Mouse (Mus musculus) CH12.LX (cell line): ENCODE data around the gene Megf8.

Experiments used
- CHD2 ChIP-seq: IDR thresholded peaks from 2 replicates; pipeline ENCODE4 v1.6.1; 2011; ENCODE audit warnings: low read length, improper control_type of control experiment
- CTCF ChIP-seq, 2 experiments: IDR thresholded peaks in 1 of 2; conservative IDR thresholded peaks in 1 of 2; 2 replicates each; pipeline ENCODE4 v1.5.1; 2011 to 2012; ENCODE audit warnings: low read depth in 2 of 2, low read length in 2 of 2, improper control_type of control experiment in 1 of 2, inconsistent platforms in 1 of 2, mild to moderate bottlenecking in 1 of 2, moderate library complexity in 1 of 2
- ETS1 ChIP-seq: conservative IDR thresholded peaks from 2 replicates; pipeline ENCODE4 v1.6.1; 2012; ENCODE audit warnings: low read depth, mild to moderate bottlenecking, inconsistent platforms, low read length, improper control_type of control experiment, moderate library complexity
- HCFC1 ChIP-seq: IDR thresholded peaks from 2 replicates; pipeline ENCODE4 v1.6.1; 2012; ENCODE audit warnings: low read depth, mild to moderate bottlenecking, inconsistent platforms, low read length, improper control_type of control experiment
- JUN ChIP-seq: IDR thresholded peaks from 2 replicates; pipeline ENCODE4 v1.6.1; 2011; ENCODE audit warnings: low read depth, mild to moderate bottlenecking, low read length, improper control_type of control experiment, moderate library complexity; ENCODE audit not compliant: insufficient read depth
- MAZ ChIP-seq: IDR thresholded peaks from 2 replicates; pipeline ENCODE4 v1.6.1; 2012; ENCODE audit warnings: low read depth, mild to moderate bottlenecking, inconsistent platforms, low read length, improper control_type of control experiment, moderate library complexity
- POLR2A ChIP-seq: IDR thresholded peaks from 2 replicates; pipeline ENCODE4 v1.6.1; 2011; ENCODE audit warnings: low read depth, mild to moderate bottlenecking, improper control_type of control experiment, low read length

- TF ChIP-seq ETS1: no peak
- no peak for TF ChIP-seq CHD2
- TF ChIP-seq MAZ: no peak
- no peak for TF ChIP-seq CTCF (conservative IDR thresholded peaks at IDR 0.05 in 1 of 2, IDR thresholded peaks at IDR 0.05 in 1 of 2; ENCODE audit: low read depth in 2 of 2, low read length in 2 of 2)
- TF ChIP-seq POLR2A: no peak
- no peak for TF ChIP-seq JUN
- no peak for TF ChIP-seq HCFC1
Observed at GRCm38 (mm10) chr7:25406468-25406867, 89.5 kb downstream of the Megf8 start.
